Mouse (Mus musculus) right cerebral cortex, adult 18-20 months (tissue): ENCODE measurements at regions not wholly inside any gene's neighbourhood (a gene's known extent, or its start where the extent isn't known, plus 50 kb on each side); places are given as distances from the start of the nearest gene placed in this dataset.

Source experiments
- DNase-seq: peaks from one replicate; pipeline ENCODE4 v3.0.0; 2022; ENCODE audit warnings: mixed read lengths

- no peak for DNase-seq
These were observed 52.9 kb upstream of the Errfi1 start for GRCm38 (mm10) chr4:150800774-150801173.

GRCm38 (mm10) chr4:150799550-150800398, 53.9 kb upstream of the Errfi1 start:
- DNase-seq = no peak

GRCm38 (mm10) chr4:150798783-150799530, 54.8 kb upstream of the Errfi1 start:
- peak; percentile 34 for DNase-seq

GRCm38 (mm10) chr4:150798281-150798680, 55.4 kb upstream of the Errfi1 start:
- DNase-seq = no peak

- no peak for DNase-seq
These were observed 56.7 kb upstream of the Errfi1 start for GRCm38 (mm10) chr4:150797057-150797456.

- DNase-seq = no peak
These were observed 58.8 kb upstream of the Errfi1 start for GRCm38 (mm10) chr4:150794878-150795277.

- no peak for DNase-seq
These were observed 59.4 kb upstream of the Errfi1 start for GRCm38 (mm10) chr4:150794257-150794794.

GRCm38 (mm10) chr4:150793146-150793545, 60.6 kb upstream of the Errfi1 start:
- no peak for DNase-seq

GRCm38 (mm10) chr4:150789166-150789565, 64.6 kb upstream of the Errfi1 start:
- no peak for DNase-seq

- DNase-seq = no peak
These were observed 66.6 kb upstream of the Errfi1 start for GRCm38 (mm10) chr4:150787113-150787512.

- DNase-seq = no peak
These were observed 67.1 kb upstream of the Errfi1 start for GRCm38 (mm10) chr4:150786651-150787050.

GRCm38 (mm10) chr4:150784491-150785451, 68.9 kb upstream of the Errfi1 start:
- DNase-seq = no peak

GRCm38 (mm10) chr4:150781304-150781703, 72.4 kb upstream of the Errfi1 start:
- DNase-seq = no peak

- no peak for DNase-seq
These were observed 74.4 kb upstream of the Errfi1 start for GRCm38 (mm10) chr4:150779340-150779739.

GRCm38 (mm10) chr4:150778683-150779082, 75.0 kb upstream of the Errfi1 start:
- no peak for DNase-seq

GRCm38 (mm10) chr4:150775695-150776521, 77.8 kb upstream of the Errfi1 start:
- DNase-seq = no peak

GRCm38 (mm10) chr4:150775281-150775680, 78.4 kb upstream of the Errfi1 start:
- DNase-seq = no peak

GRCm38 (mm10) chr4:150774289-150774914, 79.3 kb upstream of the Errfi1 start:
- DNase-seq = no peak

GRCm38 (mm10) chr4:150771922-150772651, 81.6 kb upstream of the Errfi1 start:
- no peak for DNase-seq

GRCm38 (mm10) chr4:150771469-150771868, 82.2 kb upstream of the Errfi1 start:
- DNase-seq = no peak
